Mouse (Mus musculus): ENCODE results near the gene Gps2.

DNA sequence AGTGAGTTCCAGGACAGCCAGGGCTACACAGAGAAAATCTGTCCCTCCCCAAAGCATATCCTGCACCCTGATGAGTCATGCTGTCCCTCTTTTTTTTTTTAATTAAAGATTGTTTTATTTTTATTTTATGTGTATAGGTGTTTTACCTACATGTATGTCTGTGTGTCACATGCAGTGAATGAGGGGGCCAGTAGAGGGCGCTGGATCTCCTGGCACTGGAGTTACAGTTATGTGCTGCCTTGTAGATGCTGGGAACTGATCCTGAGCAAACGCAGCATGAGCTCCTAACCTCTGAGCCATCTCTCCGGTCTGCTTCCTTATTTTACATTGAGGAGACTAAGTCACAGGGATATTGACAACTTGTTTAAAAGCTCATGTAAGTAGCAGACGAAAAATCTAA lies 30.6 kb upstream of the Gps2 start:
- TF ChIP-seq E2F4 (IDR thresholded peaks at IDR 0.05; ENCODE audit: insufficient replicate concordance, low read depth, low read length) (no peak), HCFC1 (IDR thresholded peaks at IDR 0.05; ENCODE audit: low read depth, low read length) (no peak), CTCF (conservative IDR thresholded peaks at IDR 0.05 in 1 of 2, IDR thresholded peaks at IDR 0.05 in 1 of 2; ENCODE audit: low read depth in 2 of 2, low read length in 2 of 2) (peak; percentile 58 to 68; a peak in 3 of 4 replicates), POLR2A (IDR thresholded peaks at IDR 0.05; ENCODE audit: low read depth, low read length) (no peak), USF1 (IDR thresholded peaks at IDR 0.05; ENCODE audit: low read depth, low read length) (no peak), UBTF (IDR thresholded peaks at IDR 0.05; ENCODE audit: low read depth, low read length) (no peak), RAD21 (IDR thresholded peaks at IDR 0.05; ENCODE audit: low read depth, low read length) (peak; percentile 51), BHLHE40 (IDR thresholded peaks at IDR 0.05; ENCODE audit: low read depth, low read length) (no peak), MXI1 (IDR thresholded peaks at IDR 0.05; ENCODE audit: low read depth, low read length) (no peak), EP300 (IDR thresholded peaks at IDR 0.05; ENCODE audit: low read length) (no peak)
